Mouse (Mus musculus): Measurements from ENCODE around the gene Usp45.
"Not testable (repeated sequence)": the region's sequence is repeated elsewhere in the genome, so short reads cannot be mapped to it uniquely, and the experiment has no call there.

Gene Usp45

DNA sequence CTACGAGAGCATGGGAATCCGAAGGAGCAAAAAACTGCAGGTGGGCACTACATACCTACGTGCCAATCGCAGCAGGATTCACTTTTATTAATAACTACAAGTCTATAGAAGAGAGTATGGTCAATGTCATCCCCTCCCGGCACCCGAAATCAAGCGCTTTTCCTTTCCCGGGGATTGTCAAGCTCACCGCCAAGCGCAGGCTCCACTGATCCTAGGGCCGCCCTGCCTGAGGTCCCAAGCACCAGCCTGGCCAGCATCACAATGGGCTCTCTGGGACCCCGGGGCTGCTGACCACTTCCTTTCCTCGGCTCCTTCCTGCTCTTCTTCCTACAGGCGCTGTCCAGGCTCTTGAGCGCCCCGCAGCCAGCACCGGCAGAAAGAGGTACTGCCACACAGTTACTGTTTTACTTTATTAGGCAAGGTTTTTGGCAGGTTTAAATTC is at the start of gene Usp45, which contains the start of gene Tstd3:
Usp45 (plus strand) TSS at position 294 of the 442 bp plus-strand sequence.
Tstd3 (minus strand) TSS at position 350 of the 442 bp plus-strand sequence.
- DNase-seq (ENCODE audit: low spot score) = peak; percentile 79

GRCm38 (mm10) chr4:21722752-21723334 is 44.1 kb upstream of the Usp45 start:
- no peak for DNase-seq (ENCODE audit: low spot score)

DNA sequence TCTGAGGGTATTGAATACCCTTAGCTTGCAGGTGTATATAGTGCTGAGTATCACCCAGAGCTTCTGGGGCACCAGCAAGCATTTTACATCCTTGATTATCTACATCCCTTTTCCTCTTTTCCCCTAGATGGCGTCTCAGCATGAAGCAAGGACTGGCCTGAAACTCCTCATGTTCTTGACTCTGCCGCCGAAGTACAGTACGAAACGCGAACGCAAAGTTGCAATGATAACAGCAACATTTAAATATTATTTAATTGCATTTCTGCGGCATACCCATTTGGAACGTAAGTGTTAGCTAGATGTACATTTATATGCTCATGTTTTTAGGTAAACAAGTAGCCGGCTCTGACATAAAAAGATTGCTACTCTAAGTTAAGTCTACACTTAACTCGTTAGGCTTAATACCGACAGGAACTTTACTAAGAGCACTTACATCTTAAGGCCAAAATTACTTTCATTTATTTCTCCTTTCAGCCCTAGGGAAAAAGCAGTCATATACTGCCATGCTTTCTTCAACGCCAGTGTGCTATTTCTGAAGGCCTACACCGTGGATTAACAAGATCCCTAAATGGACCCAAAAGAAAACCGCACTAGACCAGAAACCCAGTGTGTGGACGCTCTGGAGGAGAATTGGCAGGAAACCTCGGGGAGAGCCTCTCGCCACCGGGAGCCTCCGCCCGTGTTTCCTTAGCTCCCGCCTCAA is 39.9 kb upstream of the Usp45 start:
- DNase-seq (ENCODE audit: low spot score) = peak; percentile 66

GRCm38 (mm10) chr4:21727615-21728165 is 39.3 kb upstream of the Usp45 start, which contains the start of gene Ccnc:
Gene Ccnc, plus strand, starts transcription at chr4:21727701.
- peak; percentile 93 for DNase-seq (ENCODE audit: low spot score)

- DNase-seq (ENCODE audit: low spot score) = no peak
These were observed 27.8 kb upstream of the Usp45 start for GRCm38 (mm10) chr4:21739169-21739568.

DNA sequence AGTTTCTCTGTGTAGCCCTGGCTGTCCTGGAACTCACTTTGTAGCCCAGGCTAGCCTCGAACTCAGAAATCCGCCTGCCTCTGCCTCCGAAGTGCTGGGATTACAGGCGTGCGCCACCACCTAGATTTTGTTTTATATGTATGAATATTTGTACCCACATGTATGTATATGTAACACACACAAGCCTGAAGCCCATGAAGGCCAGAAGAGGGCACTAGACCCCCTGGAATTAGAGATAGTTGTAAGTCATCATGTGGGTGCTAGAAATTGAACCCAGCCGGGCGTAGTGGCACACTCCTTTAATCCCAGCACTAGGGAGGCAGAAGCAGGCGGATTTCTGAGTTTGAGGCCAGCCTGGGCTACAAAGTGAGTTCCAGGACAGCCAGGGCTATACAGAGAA is 22.8 kb upstream of the Usp45 start:
- not testable (repeated sequence) for DNase-seq (ENCODE audit: low spot score)

GRCm38 (mm10) chr4:21745723-21746122 is 21.2 kb upstream of the Usp45 start:
- no peak for DNase-seq (ENCODE audit: low spot score)

DNA sequence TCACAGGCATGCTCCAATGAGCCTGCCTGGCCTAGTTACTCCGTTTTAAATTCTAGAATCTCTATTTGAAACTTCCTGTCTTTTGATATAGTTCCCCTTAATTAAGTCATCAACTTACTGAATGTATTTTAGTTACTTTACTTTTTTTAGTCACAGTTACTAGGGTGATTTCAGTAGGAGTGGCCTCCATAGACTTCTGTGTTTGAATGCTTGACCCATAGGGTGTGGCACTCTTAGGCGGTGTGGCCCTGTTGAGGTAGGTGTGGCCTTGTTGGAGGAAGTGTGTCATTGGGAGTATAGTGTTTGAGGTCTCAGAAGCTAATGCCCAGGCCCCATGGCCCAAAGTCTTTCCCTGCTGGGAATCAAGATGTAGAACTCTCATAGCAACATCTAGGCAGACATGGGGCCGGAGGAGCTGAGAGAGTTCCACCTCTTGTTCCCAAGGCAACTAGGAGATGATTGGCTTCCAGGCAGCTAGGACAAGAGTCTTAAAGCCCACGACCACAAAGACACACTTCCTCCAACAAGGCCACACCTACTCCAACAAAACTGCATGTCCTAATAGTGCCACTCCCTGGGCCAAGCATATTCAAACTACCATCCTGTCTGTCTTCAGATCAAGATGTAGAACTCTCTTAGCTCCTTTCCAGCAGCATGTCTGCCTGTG is 11.7 kb upstream of the Usp45 start:
- DNase-seq (ENCODE audit: low spot score) = peak; percentile 34

- no peak for DNase-seq (ENCODE audit: low spot score)
These were observed 8.1 kb upstream of the Usp45 start for GRCm38 (mm10) chr4:21758860-21759259.

DNA sequence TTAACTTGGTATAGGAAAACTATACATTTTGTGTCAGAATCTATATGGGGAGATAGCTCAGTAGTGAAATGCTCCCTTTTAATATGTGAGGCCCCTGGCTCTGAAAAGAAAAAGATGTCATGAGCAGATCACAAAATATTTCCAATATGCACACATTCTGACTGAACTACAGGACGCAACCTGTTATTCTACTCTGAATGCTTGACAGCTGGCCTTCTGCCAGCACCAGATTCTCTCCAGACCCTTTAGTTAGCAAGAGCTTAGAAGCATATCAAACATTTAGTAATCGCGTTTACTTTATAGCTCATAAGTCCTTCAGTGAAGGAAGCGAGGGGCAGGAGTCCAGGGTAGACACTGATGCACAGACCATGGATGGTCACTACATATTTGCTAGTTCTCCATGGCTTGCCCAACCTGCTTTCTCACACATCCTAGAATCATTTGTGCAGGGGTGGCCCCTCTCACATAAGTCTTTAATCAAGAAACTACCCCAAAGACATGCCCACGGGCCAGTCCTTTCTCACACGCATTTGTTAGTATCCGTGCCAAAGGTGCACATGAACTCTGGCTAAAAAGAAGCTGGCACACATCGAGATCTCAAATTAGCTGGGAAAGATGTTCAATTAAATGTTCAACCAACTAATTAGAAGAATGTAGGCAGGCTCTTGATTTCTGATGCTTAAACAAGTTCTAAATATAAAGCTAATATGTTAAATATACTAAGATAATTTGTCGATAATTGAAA is 5.4 kb upstream of the Usp45 start:
- no peak for DNase-seq (ENCODE audit: low spot score)

DNA sequence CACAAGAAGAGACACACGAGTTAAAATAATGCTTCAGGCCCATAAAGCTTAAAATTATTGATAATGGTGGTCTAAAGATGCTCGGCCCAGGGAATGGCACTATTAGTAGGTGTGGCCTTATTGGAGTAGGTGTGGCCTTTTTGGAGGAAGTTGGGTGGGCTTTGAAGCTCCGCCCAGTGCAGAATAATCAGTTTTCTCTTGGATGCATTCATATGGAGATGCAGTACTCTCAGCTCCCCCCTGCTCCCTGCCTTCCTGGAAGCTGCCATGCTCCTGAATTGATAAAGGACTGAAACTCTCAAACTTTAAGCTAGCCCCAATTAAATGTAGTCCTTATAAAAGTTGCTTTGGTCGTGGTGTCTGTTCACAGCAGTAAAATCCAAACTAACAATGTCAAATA is 3.1 kb upstream of the Usp45 start:
- DNase-seq (ENCODE audit: low spot score) = no peak

- no peak for DNase-seq (ENCODE audit: low spot score)
These were observed 639 bp upstream of the Usp45 start for GRCm38 (mm10) chr4:21766171-21766862.

DNA sequence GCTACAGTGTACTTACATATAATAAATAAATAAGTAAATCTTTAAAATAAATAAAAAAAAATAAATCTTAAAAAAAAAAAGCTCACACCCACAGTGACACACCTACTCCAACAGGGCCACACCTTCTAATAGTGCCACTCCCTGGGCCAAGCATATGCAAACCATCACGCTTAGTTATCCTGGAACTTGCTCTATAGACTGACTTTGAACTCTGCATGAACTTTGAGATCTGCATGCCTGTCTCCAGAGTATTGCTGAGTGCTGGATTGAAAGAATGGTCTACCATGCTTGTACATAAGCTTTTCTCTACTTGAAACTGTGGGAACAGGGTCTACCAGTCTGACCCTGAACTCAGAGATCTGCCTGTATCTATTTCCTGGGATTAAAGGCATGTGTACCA is 4.1 kb downstream of the Usp45 start:
- no peak for DNase-seq (ENCODE audit: low spot score)

- DNase-seq (ENCODE audit: low spot score) = no peak
These were observed 5.3 kb downstream of the Usp45 start for GRCm38 (mm10) chr4:21772306-21772705.

DNA sequence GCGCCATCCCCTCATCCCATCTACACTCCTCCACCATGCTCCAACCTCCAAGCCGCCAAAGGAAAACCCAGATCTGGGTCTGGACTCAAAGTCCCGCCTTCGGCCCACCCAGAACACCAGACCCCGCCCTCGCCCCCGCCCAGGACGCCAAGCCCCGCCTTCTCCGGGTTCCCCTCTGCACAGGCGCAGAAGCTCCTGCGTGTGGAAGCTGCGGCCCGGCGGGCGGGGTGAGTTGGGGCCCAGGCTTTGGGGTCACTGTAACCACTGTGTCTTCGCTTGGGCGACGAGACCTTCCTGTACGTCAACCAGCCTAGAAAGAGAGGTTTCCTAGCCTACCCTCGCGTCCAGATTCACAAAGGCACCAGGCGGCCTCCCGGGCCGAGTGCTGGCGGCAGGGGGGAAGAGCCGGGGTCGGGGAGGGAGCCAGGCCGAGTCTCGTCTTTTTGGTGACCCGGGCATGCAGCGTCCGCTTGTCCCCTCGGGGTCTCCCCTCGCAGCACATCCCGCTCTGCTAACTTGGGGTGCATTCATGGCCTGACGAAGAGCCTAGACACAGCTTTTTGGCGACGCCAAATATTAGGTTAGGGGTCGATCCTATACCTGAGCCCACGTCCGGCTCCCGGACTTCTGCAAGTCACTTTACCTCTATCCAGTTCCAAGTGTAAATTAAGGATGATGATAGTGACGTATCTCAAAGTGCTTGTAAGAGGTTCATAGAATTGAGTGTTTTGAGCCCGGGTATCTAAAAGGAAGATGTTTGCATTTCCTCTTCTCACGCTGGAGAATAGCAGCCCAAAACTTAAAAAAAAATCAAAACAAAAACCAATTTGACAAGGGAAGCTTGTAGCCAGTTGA is 9.4 kb downstream of the Usp45 start:
- peak; percentile 88 for DNase-seq (ENCODE audit: low spot score)

- no peak for DNase-seq (ENCODE audit: low spot score)
These were observed 9.9 kb downstream of the Usp45 start for GRCm38 (mm10) chr4:21776946-21777265.

DNA sequence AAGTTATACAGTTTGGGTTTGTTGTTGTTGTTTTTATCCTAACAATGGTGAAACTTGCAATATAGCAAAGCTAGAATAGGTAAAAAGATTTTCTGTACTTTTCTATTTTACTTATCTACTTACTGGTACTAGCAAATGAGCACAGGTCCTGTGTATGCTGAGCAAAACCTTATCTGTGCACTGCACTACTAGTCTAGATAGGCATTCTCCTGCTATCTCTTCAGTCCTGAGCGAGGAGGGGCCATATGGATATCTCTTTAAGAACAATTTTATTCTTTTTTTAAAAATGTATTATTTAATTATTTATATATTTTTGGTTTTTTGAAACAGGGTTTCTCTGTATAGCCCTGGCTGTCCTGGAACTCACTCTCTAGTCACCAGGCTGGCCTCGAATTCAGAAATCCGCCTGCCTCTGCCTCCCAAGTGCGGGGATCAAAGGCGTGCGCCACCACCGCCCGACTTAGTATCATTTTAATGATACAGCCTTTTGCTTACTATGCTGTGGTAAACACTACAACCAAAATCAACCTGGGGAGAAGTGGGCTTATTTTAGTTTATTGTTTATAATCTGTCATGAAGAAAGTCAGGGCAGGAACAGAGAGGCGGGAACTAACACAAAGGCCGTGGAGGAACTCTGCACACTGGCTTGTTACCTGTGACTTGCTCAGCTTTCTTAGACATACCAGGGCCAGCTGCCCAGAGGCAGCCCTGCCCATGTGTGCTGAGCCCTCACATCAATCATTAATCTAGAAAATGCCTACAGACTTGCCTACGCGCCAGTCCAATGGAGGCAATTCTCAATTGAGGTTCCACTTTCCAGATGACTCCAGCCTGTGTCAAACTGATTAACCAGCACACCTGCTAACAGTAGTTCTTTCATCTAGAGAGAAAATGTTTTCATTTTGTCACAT is 14.1 kb downstream of the Usp45 start:
- no peak for DNase-seq (ENCODE audit: low spot score)

- no peak for DNase-seq (ENCODE audit: low spot score)
These were observed 19.3 kb downstream of the Usp45 start for GRCm38 (mm10) chr4:21786268-21786667.

GRCm38 (mm10) chr4:21788903-21789302 is 21.9 kb downstream of the Usp45 start:
- DNase-seq (ENCODE audit: low spot score) = no peak

DNA sequence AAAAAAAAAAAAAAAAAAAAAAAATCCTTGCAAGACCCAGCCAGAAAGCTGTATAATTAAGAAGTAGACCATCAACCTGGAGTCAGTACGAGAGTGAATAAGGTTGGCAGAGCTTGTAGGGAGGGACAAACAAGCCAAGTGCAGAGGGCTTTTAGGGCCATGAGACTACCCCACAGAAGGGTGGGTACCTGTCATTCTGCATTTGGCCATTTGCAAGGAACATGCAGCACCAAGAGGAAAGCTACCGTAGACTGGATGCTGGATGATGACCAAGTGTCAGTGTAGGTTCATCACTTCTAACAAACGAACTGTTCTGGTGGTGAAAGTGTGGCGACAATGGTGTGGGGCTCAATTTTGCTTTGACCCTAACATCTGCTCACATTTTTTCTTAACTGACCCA is 22.9 kb downstream of the Usp45 start:
- no peak for DNase-seq (ENCODE audit: low spot score)

All from lung, postnatal 25 days (tissue).